Comparison of ENCODE assay signal across 22 mouse cellular contexts in the genomic region with DNA sequence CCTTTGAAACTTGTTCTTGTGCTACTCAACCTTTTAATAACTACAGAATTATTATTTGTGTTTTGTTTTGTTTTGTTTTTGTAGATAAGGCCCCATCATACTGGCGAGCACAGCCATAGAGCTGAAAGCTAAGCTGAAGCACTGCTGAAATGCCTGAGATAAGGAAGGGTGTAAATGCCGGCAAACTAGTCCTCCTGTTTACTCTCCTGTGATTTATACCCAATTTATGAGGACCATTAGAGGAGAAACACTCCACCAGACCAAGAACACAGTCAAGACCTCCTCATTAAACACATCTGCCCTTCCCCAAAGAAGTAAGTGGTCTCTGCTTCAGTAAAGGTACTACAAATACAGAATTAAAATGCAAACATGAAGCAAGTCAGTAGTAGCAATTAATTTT.
"Had no signal": no experiment of that assay in that cellular context is flagged by ENCODE, and none has a peak within 500 bp of the region (broad histone marks: within the 10 kb centered on the region; RNA-seq: fewer than 3 reads in every experiment).

No protein-coding gene starts in this region.

- ATAC-seq: liver, postnatal 0 days; lung, postnatal 0 days; midbrain, embryonic 15.5 days had no signal

- DNase-seq: kidney, adult 9 months; kidney, postnatal 4 days; left cerebral cortex, postnatal 4 days; liver, postnatal 0 days; right cerebral cortex, adult 18-20 months; right cerebral cortex, postnatal 14 days; right cerebral cortex, postnatal 4 days; thymus, adult 2 months; thymus, postnatal 14 days; thymus, postnatal 4 days had no signal

- H3K36me3 ChIP-seq: midbrain, embryonic 15.5 days; neural tube, embryonic 12.5 days; neural tube, embryonic 15.5 days had no signal

- H3K27me3 ChIP-seq: limb, embryonic 12.5 days; limb, embryonic 15.5 days; midbrain, embryonic 12.5 days; midbrain, embryonic 15.5 days; neural tube, embryonic 12.5 days; neural tube, embryonic 15.5 days had no signal

- H3K4me1 ChIP-seq: midbrain, embryonic 12.5 days; midbrain, embryonic 15.5 days; neural tube, embryonic 12.5 days; neural tube, embryonic 15.5 days had no signal

- H3K9ac ChIP-seq: limb, embryonic 12.5 days; limb, embryonic 15.5 days; liver, embryonic 14.5 days; liver, postnatal 0 days; lung, embryonic 14.5 days; midbrain, embryonic 12.5 days; midbrain, embryonic 15.5 days; neural tube, embryonic 12.5 days; neural tube, embryonic 15.5 days had no signal

- H3K27ac ChIP-seq: limb, embryonic 12.5 days; liver, embryonic 14.5 days; macrophage; midbrain, embryonic 12.5 days; midbrain, embryonic 15.5 days; neural tube, embryonic 12.5 days; neural tube, embryonic 15.5 days; stomach, postnatal 0 days had no signal

- H3K9me3 ChIP-seq: limb, embryonic 12.5 days; limb, embryonic 15.5 days; midbrain, embryonic 12.5 days; midbrain, embryonic 15.5 days; neural tube, embryonic 12.5 days; neural tube, embryonic 15.5 days had no signal

- H3K4me3 ChIP-seq: limb, embryonic 12.5 days; limb, embryonic 15.5 days; midbrain, embryonic 12.5 days; midbrain, embryonic 15.5 days; neural tube, embryonic 12.5 days; neural tube, embryonic 15.5 days had no signal

- H3K4me2 ChIP-seq: limb, embryonic 12.5 days; limb, embryonic 15.5 days; liver, embryonic 11.5 days; lung, embryonic 14.5 days; midbrain, embryonic 12.5 days; midbrain, embryonic 15.5 days; neural tube, embryonic 12.5 days; neural tube, embryonic 15.5 days had no signal
